Mouse (Mus musculus) CH12.LX (cell line): ENCODE data around the gene Slc25a20. TPM values are rescaled to one million over a fixed set of nuclear protein-coding genes. Genes with fewer than 3 reads are reported as not detected.

ENCODE experiments used
- DNase-seq: peaks from one replicate; pipeline ENCODE4 v3.0.0-alpha.2; 2013; ENCODE audit errors: extremely low read depth
- H3K27ac ChIP-seq: 2 replicates; pipeline ENCODE4 v1.5.1; 2012; ENCODE audit warnings: low read depth, mild to moderate bottlenecking, control low read depth, moderate library complexity; ENCODE audit not compliant: insufficient read depth
- H3K27me3 ChIP-seq: replicated peaks from 2 replicates; pipeline ENCODE3; 2012; ENCODE audit warnings: inconsistent platforms
- H3K36me3 ChIP-seq, 2 experiments: replicated peaks in 1 of 2; 2 replicates each; pipeline versions ENCODE3 to v1.6.1; 2012; ENCODE audit warnings: inconsistent platforms in 1 of 2, low read length in 1 of 2, mild to moderate bottlenecking in 1 of 2, mixed read lengths in 1 of 2, moderate library complexity in 1 of 2; ENCODE audit not compliant: control insufficient read depth in 1 of 2, insufficient read depth in 1 of 2
- H3K4me1 ChIP-seq, 2 experiments: 2 replicates each; pipeline ENCODE4 v1.6.1; 2012; ENCODE audit warnings: inconsistent platforms in 1 of 2, moderate library complexity in 1 of 2; ENCODE audit not compliant: insufficient read depth in 2 of 2, control insufficient read depth in 1 of 2
- H3K4me2 ChIP-seq: 2 replicates; pipeline ENCODE4 v1.6.1; 2012; ENCODE audit warnings: low read depth, mild to moderate bottlenecking, control low read depth; ENCODE audit not compliant: poor library complexity, insufficient read depth, severe bottlenecking
- H3K4me3 ChIP-seq, 3 experiments: fragments of 150-350 bp in 1 of 3; sonication (generic) in 1 of 3; replicated peaks in 1 of 3; 2 replicates each; pipeline versions ENCODE3 to v1.5.1; 2011 to 2012; ENCODE audit warnings: low read depth in 2 of 3, low read length in 2 of 3, mild to moderate bottlenecking in 2 of 3, moderate library complexity in 2 of 3, control low read depth in 1 of 3, improper control_type of control experiment in 1 of 3, inconsistent platforms in 1 of 3, mixed read lengths in 1 of 3; ENCODE audit not compliant: poor library complexity in 1 of 3
- H3K79me2 ChIP-seq: replicated peaks from 2 replicates; pipeline ENCODE4 v1.6.1; 2012; ENCODE audit warnings: mild to moderate bottlenecking, moderate library complexity; ENCODE audit not compliant: control insufficient read depth, poor library complexity, insufficient read depth, severe bottlenecking; ENCODE audit errors: extremely low read depth
- H3K9ac ChIP-seq: 2 replicates; pipeline ENCODE4 v1.6.1; 2012; ENCODE audit warnings: low read depth, mild to moderate bottlenecking, control low read depth, moderate library complexity; ENCODE audit not compliant: insufficient read depth
- H3K9me3 ChIP-seq: replicated peaks from 2 replicates; pipeline ENCODE3; 2012; ENCODE audit warnings: low read length, inconsistent platforms, mixed read lengths
- CHD2 ChIP-seq: IDR thresholded peaks from 2 replicates; pipeline ENCODE4 v1.6.1; 2011; ENCODE audit warnings: low read length, improper control_type of control experiment
- CTCF ChIP-seq, 2 experiments: IDR thresholded peaks in 1 of 2; conservative IDR thresholded peaks in 1 of 2; 2 replicates each; pipeline ENCODE4 v1.5.1; 2011 to 2012; ENCODE audit warnings: low read depth in 2 of 2, low read length in 2 of 2, improper control_type of control experiment in 1 of 2, inconsistent platforms in 1 of 2, mild to moderate bottlenecking in 1 of 2, moderate library complexity in 1 of 2
- E2F4 ChIP-seq: IDR thresholded peaks from 2 replicates; pipeline ENCODE4 v1.6.1; 2011; ENCODE audit warnings: low read depth, low read length, improper control_type of control experiment; ENCODE audit not compliant: insufficient replicate concordance
- ETS1 ChIP-seq: conservative IDR thresholded peaks from 2 replicates; pipeline ENCODE4 v1.6.1; 2012; ENCODE audit warnings: low read depth, mild to moderate bottlenecking, inconsistent platforms, low read length, improper control_type of control experiment, moderate library complexity
- GABPA ChIP-seq: IDR thresholded peaks from 2 replicates; pipeline ENCODE4 v1.6.1; 2012; ENCODE audit warnings: low read depth, low read length, improper control_type of control experiment, inconsistent platforms; ENCODE audit not compliant: insufficient replicate concordance
- KAT2A ChIP-seq: IDR thresholded peaks from 2 replicates; pipeline ENCODE4 v1.6.1; 2012; ENCODE audit warnings: low read length, improper control_type of control experiment, inconsistent platforms; ENCODE audit not compliant: insufficient replicate concordance
- MAFK ChIP-seq: IDR thresholded peaks from 2 replicates; pipeline ENCODE4 v1.6.1; 2011; ENCODE audit warnings: low read length, improper control_type of control experiment; ENCODE audit not compliant: insufficient replicate concordance
- MXI1 ChIP-seq: IDR thresholded peaks from 2 replicates; pipeline ENCODE4 v1.6.1; 2011; ENCODE audit warnings: mild to moderate bottlenecking, low read depth, low read length, improper control_type of control experiment
- NRF1 ChIP-seq: IDR thresholded peaks from 2 replicates; pipeline ENCODE4 v1.6.1; 2014; ENCODE audit warnings: low read depth, mild to moderate bottlenecking, inconsistent platforms, low read length, improper control_type of control experiment, moderate library complexity
- POLR2A ChIP-seq: IDR thresholded peaks from 2 replicates; pipeline ENCODE4 v1.6.1; 2011; ENCODE audit warnings: low read depth, mild to moderate bottlenecking, improper control_type of control experiment, low read length
- POLR2AphosphoS2 ChIP-seq: IDR thresholded peaks from 2 replicates; pipeline ENCODE4 v1.6.1; 2011; ENCODE audit warnings: low read depth, low read length, improper control_type of control experiment
- RCOR1 ChIP-seq: conservative IDR thresholded peaks from 2 replicates; pipeline ENCODE4 v1.6.1; 2012; ENCODE audit warnings: low read depth, mild to moderate bottlenecking, inconsistent platforms, low read length, improper control_type of control experiment
- SMC3 ChIP-seq: IDR thresholded peaks from 2 replicates; pipeline ENCODE4 v1.6.1; 2011; ENCODE audit warnings: low read depth, low read length, improper control_type of control experiment
- TBP ChIP-seq: conservative IDR thresholded peaks from 2 replicates; pipeline ENCODE4 v1.6.1; 2011; ENCODE audit warnings: low read depth, low read length, improper control_type of control experiment
- ZKSCAN1 ChIP-seq: IDR thresholded peaks from 2 replicates; pipeline ENCODE4 v1.6.1; 2012; ENCODE audit warnings: low read depth, inconsistent platforms, low read length, improper control_type of control experiment, borderline replicate concordance
- dilution Hi-C: fragments of 300-500 bp; cut with MboI; formaldehyde crosslinking; loops from 2 replicates; pipeline ENCODE4 v1.14.3; 2020; ENCODE audit warnings: low sequenced_read_pairs; ENCODE audit not compliant: extremely low pct_unique_long_range_greater_than_20kb, extremely low pct_ligation_motif_present
- in situ Hi-C: fragments of 300-500 bp; cut with MboI; formaldehyde crosslinking; loops from 3 replicates; pipeline ENCODE4 v1.14.3; 2019; ENCODE audit warnings: low sequenced_read_pairs, low pct_ligation_motif_present, low pct_unique_long_range_greater_than_20kb, mixed read lengths
- polyA plus RNA-seq: library from polyadenylated mRNA; unstranded; fragments of >175 nt; gene quantifications from 2 replicates; pipeline ENCODE4 v1.2.1, GENCODE M21; 2012; ENCODE audit warnings: low read depth; ENCODE audit not compliant: insufficient read length
- total RNA-seq, 2 experiments: library from RNA; depleted of rRNA; stranded (reverse); fragments of 300-350 nt in 1 of 2; fragments of >200 nt in 1 of 2; gene quantifications; 2 replicates each; pipeline ENCODE4 v1.2.3; 2012 to 2014

The Slc25a20 gene
- total and polyA plus RNA-seq, 3 experiments = 15.9 to 18.9 (median 16.7) TPM

DNA sequence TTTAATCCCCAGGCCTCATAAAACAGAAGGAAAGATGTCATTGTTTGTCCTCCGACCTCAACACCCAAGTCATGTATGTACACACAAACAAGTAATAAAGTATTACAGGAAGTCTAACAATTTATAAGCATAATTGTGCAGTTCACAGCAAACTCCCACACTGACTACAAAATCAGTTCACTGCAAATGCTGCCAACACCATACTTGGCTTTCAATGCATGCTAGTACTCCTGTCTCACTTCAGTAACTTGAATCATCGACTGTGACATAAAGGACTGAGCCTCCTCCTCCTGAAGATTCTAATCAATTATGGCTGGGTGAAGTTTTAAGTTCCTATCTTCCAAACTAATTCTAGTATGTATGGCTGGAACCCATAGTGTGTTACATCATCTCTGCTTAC is 28.0 kb upstream of the Slc25a20 start:
- peaks cover 15% of the 10 kb centered on the region; the same call in 1 of the 2 replicates for H3K79me2 ChIP-seq
- TF ChIP-seq GABPA (no peak), CTCF (conservative IDR thresholded peaks at IDR 0.05 in 1 of 2, IDR thresholded peaks at IDR 0.05 in 1 of 2; ENCODE audit: low read depth in 2 of 2, low read length in 2 of 2) (no peak), POLR2A (no peak), E2F4 (no peak), NRF1 (no peak)
- H3K9ac ChIP-seq = no peak overlapping the region
- peaks cover 2 to 19% of the 10 kb centered on the region in 2 experiments; a peak in 2 of 4 replicates for H3K4me1 ChIP-seq
- H3K27me3 ChIP-seq = no peaks in the 10 kb centered on the region
- in situ Hi-C loops = no loop called here
- no peak overlapping the region for H3K27ac ChIP-seq
- H3K4me3 ChIP-seq = no peak overlapping the region
- no peaks in the 10 kb centered on the region for H3K9me3 ChIP-seq
- dilution Hi-C loops = no loop called here
- H3K4me2 ChIP-seq = no peak overlapping the region
- H3K36me3 ChIP-seq = peaks cover 14 to 56% of the 10 kb centered on the region in 2 experiments
- no peak for DNase-seq

DNA sequence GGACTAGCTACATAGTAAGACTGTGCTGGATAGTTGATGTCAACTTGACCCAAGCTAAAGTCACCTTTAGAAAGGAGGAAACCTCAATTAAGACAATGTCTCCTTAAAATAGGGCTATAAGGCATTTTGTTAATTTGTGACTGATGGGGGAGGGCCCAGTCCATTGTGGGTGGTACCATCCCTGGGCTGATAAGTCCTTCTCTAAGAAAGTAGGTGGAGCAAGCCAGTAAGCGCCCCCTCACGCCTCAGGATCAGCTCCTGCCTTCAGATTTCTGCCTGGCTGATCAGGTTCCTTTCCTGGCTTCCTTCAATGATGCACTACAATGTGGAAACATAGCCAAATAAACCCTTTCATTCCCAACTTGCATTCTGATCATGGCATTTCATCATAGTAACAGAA is 26.5 kb upstream of the Slc25a20 start:
- dilution Hi-C loops = no loop called here
- Histone ChIP-seq H3K36me3 (peaks cover 13 to 59% of the 10 kb centered on the region in 2 experiments), H3K9me3 (no peaks in the 10 kb centered on the region), H3K9ac (no peak overlapping the region), H3K27ac (no peak overlapping the region), H3K4me3 (no peak overlapping the region), H3K4me2 (no peak overlapping the region), H3K4me1 (peaks cover 2 to 19% of the 10 kb centered on the region in 2 experiments; a peak in 2 of 4 replicates), H3K27me3 (no peaks in the 10 kb centered on the region), H3K79me2 (peaks cover 18% of the 10 kb centered on the region; the same call in 1 of the 2 replicates)
- no peak for DNase-seq
- TF ChIP-seq SMC3 (no peak), ZKSCAN1 (no peak), CHD2 (no peak), ETS1 (no peak), TBP (no peak)
- in situ Hi-C loops = no loop called here

DNA sequence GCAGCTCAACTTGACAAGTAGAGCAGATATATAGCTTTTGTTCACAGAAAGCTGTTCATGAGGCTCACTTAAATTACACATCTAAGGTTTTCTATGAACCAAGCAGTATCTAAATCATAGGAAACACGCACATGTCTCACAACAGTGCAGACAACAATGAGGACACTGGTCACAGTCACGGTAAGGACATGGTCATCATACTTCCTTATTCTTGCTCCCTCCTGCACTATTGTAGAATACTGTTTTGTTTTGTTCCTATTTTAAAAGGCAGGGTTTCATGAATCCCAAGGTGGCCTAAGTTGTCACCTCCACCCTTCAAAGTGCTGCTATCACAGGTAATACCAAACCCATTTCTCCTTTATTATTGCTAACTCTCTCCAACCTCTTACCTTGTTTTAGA is 22.1 kb upstream of the Slc25a20 start:
- no peak overlapping the region for H3K9ac ChIP-seq
- H3K79me2 ChIP-seq = peaks cover 18% of the 10 kb centered on the region; the same call in 1 of the 2 replicates
- H3K27me3 ChIP-seq = no peaks in the 10 kb centered on the region
- H3K4me2 ChIP-seq = no peak overlapping the region
- no peaks in the 10 kb centered on the region for H3K9me3 ChIP-seq
- dilution Hi-C loops (no loop called here), in situ Hi-C loops (no loop called here)
- no peak overlapping the region for H3K27ac ChIP-seq
- H3K4me3 ChIP-seq = no peak overlapping the region
- no peaks in the 10 kb centered on the region for H3K4me1 ChIP-seq
- H3K36me3 ChIP-seq = peaks cover 21 to 69% of the 10 kb centered on the region in 2 experiments
- TF ChIP-seq TBP = no peak
- TF ChIP-seq NRF1 = no peak
- no peak for TF ChIP-seq CTCF (conservative IDR thresholded peaks at IDR 0.05 in 1 of 2, IDR thresholded peaks at IDR 0.05 in 1 of 2; ENCODE audit: low read depth in 2 of 2, low read length in 2 of 2)
- TF ChIP-seq RCOR1 = no peak
- no peak for TF ChIP-seq POLR2AphosphoS2
- TF ChIP-seq MAFK = no peak
- TF ChIP-seq KAT2A = no peak
- TF ChIP-seq MXI1 = no peak
- no peak for DNase-seq
